Mouse (Mus musculus) hindbrain, embryonic 13.5 days (tissue): ENCODE measurements around the gene Mex3d. TPM values are rescaled to one million over a fixed set of nuclear protein-coding genes. Genes with fewer than 3 reads are reported as not detected.
"Not testable (repeated sequence)": the region's sequence is repeated elsewhere in the genome, so short reads cannot be mapped to it uniquely, and the experiment has no call there.

Experiments
- ATAC-seq: fragments of 200-750 bp; cut with Nextera tagmentation; 2 replicates; pipeline ENCODE4 v1.8.0; 2017; ENCODE audit warnings: moderate TSS enrichment; ENCODE audit not compliant: low FRiP score
- H3K27ac ChIP-seq: fragments of 300-500 bp; sonication (generic); 2 replicates; pipeline ENCODE4 v1.5.1; 2015; ENCODE audit warnings: inconsistent platforms, mild to moderate bottlenecking, moderate library complexity
- H3K27me3 ChIP-seq: fragments of 300-500 bp; sonication (generic); 2 replicates; pipeline ENCODE4 v1.6.1; 2015; ENCODE audit warnings: mild to moderate bottlenecking, inconsistent platforms
- H3K36me3 ChIP-seq: fragments of 300-500 bp; sonication (generic); 2 replicates; pipeline ENCODE4 v1.6.1; 2015; ENCODE audit warnings: mild to moderate bottlenecking, inconsistent platforms
- H3K4me1 ChIP-seq: fragments of 300-500 bp; sonication (generic); replicated peaks from 2 replicates; pipeline ENCODE4 v1.6.1; 2015; ENCODE audit warnings: inconsistent platforms
- H3K4me2 ChIP-seq: fragments of 300-500 bp; sonication (generic); 2 replicates; pipeline ENCODE4 v1.6.1; 2015; ENCODE audit warnings: inconsistent platforms, mild to moderate bottlenecking, moderate library complexity
- H3K4me3 ChIP-seq: fragments of 300-500 bp; sonication (generic); 2 replicates; pipeline ENCODE4 v1.5.1; 2015; ENCODE audit warnings: mild to moderate bottlenecking, inconsistent platforms
- H3K9ac ChIP-seq: fragments of 300-500 bp; sonication (generic); 2 replicates; pipeline ENCODE4 v1.6.1; 2015; ENCODE audit warnings: mild to moderate bottlenecking, inconsistent platforms
- H3K9me3 ChIP-seq: fragments of 300-500 bp; sonication (generic); 2 replicates; pipeline ENCODE4 v1.6.1; 2016; ENCODE audit warnings: inconsistent platforms
- WGBS: fragments of 180-500 bp; shearing (Covaris S2); methylation state at CpG from one replicate; pipeline ENCODE4 v1.1.7; 2015; 5-methylcytosine and 5-hydroxymethylcytosine counted together
- polyA plus RNA-seq: library from polyadenylated mRNA; unstranded; fragments of >200 nt; fragmentation: Nextera tagmentation; extraction: Ambion mirVana; gene quantifications from 2 replicates; pipeline ENCODE4 v1.2.1, GENCODE M21; 2015

Gene Mex3d
- polyA plus RNA-seq, 1 experiment from 2014 or later = 16.5 TPM

- peaks cover 90% of the 10 kb centered on the region for H3K27me3 ChIP-seq
- peak overlapping the region; percentile 35; the same call in 1 of the 2 replicates for H3K9ac ChIP-seq
- ATAC-seq = peak; percentile 40; the same call in 1 of the 2 replicates
- H3K4me1 ChIP-seq = peaks cover 24% of the 10 kb centered on the region
- H3K4me3 ChIP-seq = peak overlapping the region; percentile 31
- peak overlapping the region; percentile 46 for H3K4me2 ChIP-seq
- H3K36me3 ChIP-seq = no peaks in the 10 kb centered on the region
- no peak overlapping the region for H3K27ac ChIP-seq
- no peaks in the 10 kb centered on the region for H3K9me3 ChIP-seq
- 8% methylated on average over 27 of the region's 31 CpGs for WGBS
These were observed 29.3 kb downstream of the Mex3d start for GRCm38 (mm10) chr10:80357994-80358639.

GRCm38 (mm10) chr10:80357336-80357735 is 30.1 kb downstream of the Mex3d start:
- no peak overlapping the region for H3K27ac ChIP-seq
- ATAC-seq = no peak
- H3K9ac ChIP-seq = 0 out of 2 replicates have a peak overlapping the region, but pooled peaks have one; percentile 35
- peak overlapping the region; percentile 46 for H3K4me2 ChIP-seq
- 34% methylated on average over 7 of the region's 7 CpGs for WGBS
- H3K36me3 ChIP-seq = no peaks in the 10 kb centered on the region
- peaks cover 24% of the 10 kb centered on the region for H3K4me1 ChIP-seq
- no peaks in the 10 kb centered on the region for H3K9me3 ChIP-seq
- peak overlapping the region; percentile 31 for H3K4me3 ChIP-seq
- peaks cover 90% of the 10 kb centered on the region for H3K27me3 ChIP-seq

- H3K9me3 ChIP-seq = no peaks in the 10 kb centered on the region
- peaks cover 95% of the 10 kb centered on the region for H3K27me3 ChIP-seq
- peaks cover 24% of the 10 kb centered on the region for H3K4me1 ChIP-seq
- peak overlapping the region; percentile 59 for H3K4me2 ChIP-seq
- peak overlapping the region; percentile 40 for H3K4me3 ChIP-seq
- H3K27ac ChIP-seq = no peak overlapping the region
- no peaks in the 10 kb centered on the region for H3K36me3 ChIP-seq
- WGBS = under 1% methylated on average over 34 of the region's 34 CpGs
- ATAC-seq = 0 out of 2 replicates have a peak, but pooled peaks have one; percentile 9
- H3K9ac ChIP-seq = peak overlapping the region; percentile 63
These were observed 30.7 kb downstream of the Mex3d start for GRCm38 (mm10) chr10:80356737-80357136.

- peak within 1 kb of the TSS; percentile 59 for H3K4me2 ChIP-seq
- no peaks in the 10 kb centered on the region for H3K9me3 ChIP-seq
- H3K4me3 ChIP-seq = peak within 1 kb of the TSS; percentile 40
- 0 out of 2 replicates have a peak, but pooled peaks have one; percentile 6 for ATAC-seq
- no peaks in the 10 kb centered on the region for H3K36me3 ChIP-seq
- H3K4me1 ChIP-seq = peaks cover 24% of the 10 kb centered on the region
- H3K9ac ChIP-seq = peak within 1 kb of the TSS; percentile 63
- under 1% methylated on average over 52 of the region's 53 CpGs for WGBS
- peaks cover 100% of the 10 kb centered on the region for H3K27me3 ChIP-seq
- H3K27ac ChIP-seq = no peak within 1 kb of the TSS
These were observed 31.3 kb downstream of the Mex3d start, which contains the start of gene Plk5 for GRCm38 (mm10) chr10:80356001-80356682. Gene Plk5, plus strand, starts transcription at chr10:80356459.

- 10% methylated on average over 8 of the region's 9 CpGs for WGBS
- no peak for ATAC-seq
- Histone ChIP-seq H3K9ac (no peak overlapping the region), H3K36me3 (no peaks in the 10 kb centered on the region), H3K4me1 (peaks cover 24% of the 10 kb centered on the region), H3K4me3 (no peak overlapping the region), H3K27ac (no peak overlapping the region), H3K4me2 (no peak overlapping the region), H3K27me3 (peaks cover 100% of the 10 kb centered on the region), H3K9me3 (no peaks in the 10 kb centered on the region)
These were observed 32.0 kb downstream of the Mex3d start for GRCm38 (mm10) chr10:80355431-80355830.

- H3K27ac ChIP-seq = no peak overlapping the region
- H3K9ac ChIP-seq = no peak overlapping the region
- no peak overlapping the region for H3K4me3 ChIP-seq
- WGBS = 67% methylated on average over 8 of the region's 8 CpGs
- ATAC-seq = no peak
- peaks cover 100% of the 10 kb centered on the region for H3K27me3 ChIP-seq
- H3K36me3 ChIP-seq = no peaks in the 10 kb centered on the region
- no peak overlapping the region for H3K4me2 ChIP-seq
- H3K4me1 ChIP-seq = peaks cover 32% of the 10 kb centered on the region
- no peaks in the 10 kb centered on the region for H3K9me3 ChIP-seq
These were observed 34.7 kb downstream of the Mex3d start for GRCm38 (mm10) chr10:80352727-80353126.

- 22% methylated on average over 11 of the region's 11 CpGs for WGBS
- Histone ChIP-seq H3K4me2 (no peak overlapping the region), H3K4me3 (no peak overlapping the region), H3K9ac (no peak overlapping the region), H3K4me1 (peaks cover 30% of the 10 kb centered on the region), H3K36me3 (no peaks in the 10 kb centered on the region), H3K27ac (no peak overlapping the region), H3K9me3 (no peaks in the 10 kb centered on the region), H3K27me3 (peaks cover 100% of the 10 kb centered on the region)
- ATAC-seq = no peak
These were observed 35.6 kb downstream of the Mex3d start for GRCm38 (mm10) chr10:80351896-80352295.

- no peaks in the 10 kb centered on the region for H3K36me3 ChIP-seq
- H3K4me3 ChIP-seq = no peak overlapping the region
- ATAC-seq = peak; percentile 69
- WGBS = 3% methylated on average over 7 of the region's 7 CpGs
- peaks cover 19% of the 10 kb centered on the region for H3K4me1 ChIP-seq
- no peaks in the 10 kb centered on the region for H3K9me3 ChIP-seq
- H3K4me2 ChIP-seq = no peak overlapping the region
- peaks cover 100% of the 10 kb centered on the region for H3K27me3 ChIP-seq
- no peak overlapping the region for H3K27ac ChIP-seq
- H3K9ac ChIP-seq = no peak overlapping the region
These were observed 37.2 kb downstream of the Mex3d start for GRCm38 (mm10) chr10:80350292-80350691.

GRCm38 (mm10) chr10:80348981-80349380 is 38.5 kb downstream of the Mex3d start:
- 12% methylated on average over 26 of the region's 26 CpGs for WGBS
- H3K4me3 ChIP-seq = no peak overlapping the region
- no peak overlapping the region for H3K9ac ChIP-seq
- no peak overlapping the region for H3K27ac ChIP-seq
- peak overlapping the region; percentile 25; the same call in 1 of the 2 replicates for H3K4me2 ChIP-seq
- H3K9me3 ChIP-seq = no peaks in the 10 kb centered on the region
- H3K4me1 ChIP-seq = peaks cover 24% of the 10 kb centered on the region
- ATAC-seq = no peak
- H3K36me3 ChIP-seq = no peaks in the 10 kb centered on the region
- H3K27me3 ChIP-seq = peaks cover 100% of the 10 kb centered on the region

- peak within 1 kb of the TSS; percentile 25 for H3K4me2 ChIP-seq
- under 1% methylated on average over 42 of the region's 42 CpGs for WGBS
- no peak for ATAC-seq
- H3K27ac ChIP-seq = no peak within 1 kb of the TSS
- no peak within 1 kb of the TSS for H3K4me3 ChIP-seq
- no peak within 1 kb of the TSS for H3K9ac ChIP-seq
- H3K4me1 ChIP-seq = peaks cover 30% of the 10 kb centered on the region
- no peaks in the 10 kb centered on the region for H3K36me3 ChIP-seq
- peaks cover 100% of the 10 kb centered on the region for H3K27me3 ChIP-seq
- no peaks in the 10 kb centered on the region for H3K9me3 ChIP-seq
These were observed 39.1 kb downstream of the Mex3d start, which contains the start of gene Adamtsl5 for GRCm38 (mm10) chr10:80348244-80348781. Gene Adamtsl5, minus strand, starts transcription at chr10:80348412.

- Histone ChIP-seq H3K4me1 (peaks cover 38% of the 10 kb centered on the region), H3K4me3 (no peak overlapping the region), H3K9me3 (no peaks in the 10 kb centered on the region), H3K9ac (no peak overlapping the region), H3K27me3 (peaks cover 100% of the 10 kb centered on the region), H3K27ac (no peak overlapping the region), H3K36me3 (no peaks in the 10 kb centered on the region), H3K4me2 (peak overlapping the region; percentile 25; the same call in 1 of the 2 replicates)
- WGBS = 15% methylated on average over 16 of the region's 17 CpGs
- no peak for ATAC-seq
These were observed 39.9 kb downstream of the Mex3d start for GRCm38 (mm10) chr10:80347514-80347967.

GRCm38 (mm10) chr10:80345929-80346328 is 41.5 kb downstream of the Mex3d start:
- H3K27ac ChIP-seq, H3K36me3 ChIP-seq, ATAC-seq, H3K9ac ChIP-seq, H3K9me3 ChIP-seq, H3K4me3 ChIP-seq, H3K4me2 ChIP-seq: not testable (repeated sequence)
- 76% methylated on average over 6 of the region's 6 CpGs for WGBS
- Histone ChIP-seq H3K27me3 (peaks cover 100% of the 10 kb centered on the region), H3K4me1 (peaks cover 52% of the 10 kb centered on the region)
